Mouse (Mus musculus): ENCODE results near the gene Rex1bd.
A peak's percentile ranks its signal among the peaks of the same experiment; 100 is the strongest.

The Rex1bd gene

DNA sequence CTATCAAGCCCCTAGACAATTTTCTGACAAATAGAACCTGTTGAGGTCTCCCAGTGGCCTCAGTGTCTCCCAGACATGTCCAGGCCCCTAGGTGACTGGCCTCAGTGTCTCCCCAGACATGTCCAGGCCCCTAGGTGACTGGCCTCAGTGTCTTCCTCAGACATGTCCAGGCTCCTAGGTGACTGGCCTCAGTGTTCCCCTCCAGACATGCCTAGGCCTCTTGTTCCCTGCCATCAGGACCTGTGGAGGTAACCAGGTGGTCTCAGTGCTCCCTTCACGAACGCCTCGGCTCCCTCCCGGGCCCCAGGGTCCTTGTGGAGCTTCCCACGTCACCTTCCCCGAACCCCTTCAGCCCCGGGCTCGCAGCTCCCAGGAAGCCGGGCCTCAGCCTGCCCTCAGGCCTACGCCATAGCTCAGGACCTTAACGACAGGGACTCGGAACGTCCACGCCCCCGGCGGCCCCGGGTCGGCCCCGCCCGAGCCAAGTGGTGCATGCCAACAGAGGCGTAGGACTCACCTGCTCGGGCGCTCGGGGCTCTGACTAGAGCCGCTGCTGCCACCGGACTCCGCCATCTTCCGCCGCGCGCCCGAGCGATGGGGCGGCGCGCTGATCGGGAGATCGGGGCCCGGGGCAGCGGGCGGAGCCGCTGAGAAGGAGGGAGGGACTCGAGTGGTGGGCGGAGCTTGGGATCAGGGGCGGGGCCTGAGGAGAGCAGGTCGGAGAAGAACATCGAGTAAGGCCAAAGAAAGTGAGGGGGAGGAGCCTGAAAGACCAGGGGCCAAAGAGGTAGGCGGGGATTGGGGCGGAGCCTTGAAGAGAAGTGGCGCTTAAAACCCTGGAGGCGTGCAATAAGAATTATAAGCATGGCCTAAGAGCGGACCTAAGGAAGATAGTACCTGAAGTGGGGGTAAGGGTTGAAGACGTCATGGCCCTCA is 30.0 kb downstream of the Rex1bd start, which contains the start of gene Klhl26:
TSS of gene Klhl26 (minus strand) at position 636 of the 936 bp plus-strand sequence.
- peak; percentile 99 for DNase-seq

DNA sequence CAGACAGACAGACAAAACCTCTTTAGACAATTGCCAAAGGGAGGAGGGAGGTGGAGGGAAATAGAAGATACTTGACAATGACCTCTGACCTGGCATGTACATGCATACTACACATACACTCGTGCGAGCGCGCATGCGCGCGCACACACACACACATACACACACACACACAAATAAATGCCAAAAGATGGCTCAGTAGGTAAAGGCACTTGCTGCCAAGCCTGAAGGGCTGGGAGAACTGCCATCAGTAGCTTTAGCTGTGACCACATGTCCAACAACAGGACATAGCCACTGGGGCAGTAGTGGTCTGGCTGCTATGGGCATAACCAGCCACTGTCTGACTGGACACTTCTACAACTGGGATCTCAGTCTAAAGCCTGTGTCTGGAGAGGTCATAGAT is 34.7 kb downstream of the Rex1bd start:
- no peak for DNase-seq

DNA sequence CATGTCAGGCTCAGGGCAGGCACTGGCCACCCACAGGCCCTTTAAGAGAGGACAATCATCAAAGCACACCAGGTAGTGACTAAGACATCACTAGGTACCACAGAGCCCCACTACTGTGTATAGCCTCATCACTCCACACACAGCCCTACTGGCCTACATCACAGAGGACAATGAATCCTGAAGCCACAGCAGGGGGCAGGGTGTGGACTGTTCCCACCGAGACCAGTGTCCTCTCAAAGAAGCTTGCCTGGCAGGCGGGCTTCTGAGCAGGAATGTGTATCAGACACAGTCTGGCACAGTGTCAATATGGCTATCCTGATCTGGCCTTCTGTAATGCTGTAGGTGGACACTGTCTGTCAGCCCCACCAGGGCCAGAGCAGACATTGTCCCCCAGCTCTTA is 36.6 kb downstream of the Rex1bd start:
- DNase-seq: no peak

DNA sequence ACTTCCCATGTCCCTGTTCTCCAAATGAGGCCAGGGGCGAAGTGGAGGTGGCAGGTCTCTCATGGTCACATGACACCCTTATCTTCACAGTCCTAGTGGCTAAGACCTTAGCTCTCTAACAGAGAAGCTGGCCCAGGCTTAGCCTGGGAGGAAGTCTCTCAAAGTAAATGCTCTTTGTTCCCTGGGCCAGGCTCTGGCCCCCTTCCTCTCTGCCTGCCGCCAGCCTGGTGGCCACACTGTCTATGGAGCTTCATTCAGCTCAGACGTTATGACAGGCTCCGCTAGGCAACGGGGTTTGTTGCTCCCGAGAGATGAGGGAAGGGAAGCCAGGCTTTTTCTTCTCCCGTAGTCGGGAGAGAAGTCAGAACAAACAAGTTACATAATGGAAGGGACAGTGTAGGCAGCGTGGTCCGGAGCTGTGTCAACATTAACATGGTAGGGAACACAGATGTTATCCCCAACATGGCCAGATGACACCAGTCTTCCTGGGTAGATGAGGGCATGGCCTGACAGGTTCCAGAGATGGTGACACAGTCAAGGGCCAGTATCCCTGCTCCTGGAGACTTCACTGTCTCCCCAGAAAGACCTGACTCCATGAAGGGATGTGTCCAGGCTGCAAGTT is 37.1 kb downstream of the Rex1bd start:
- no peak for DNase-seq

DNA sequence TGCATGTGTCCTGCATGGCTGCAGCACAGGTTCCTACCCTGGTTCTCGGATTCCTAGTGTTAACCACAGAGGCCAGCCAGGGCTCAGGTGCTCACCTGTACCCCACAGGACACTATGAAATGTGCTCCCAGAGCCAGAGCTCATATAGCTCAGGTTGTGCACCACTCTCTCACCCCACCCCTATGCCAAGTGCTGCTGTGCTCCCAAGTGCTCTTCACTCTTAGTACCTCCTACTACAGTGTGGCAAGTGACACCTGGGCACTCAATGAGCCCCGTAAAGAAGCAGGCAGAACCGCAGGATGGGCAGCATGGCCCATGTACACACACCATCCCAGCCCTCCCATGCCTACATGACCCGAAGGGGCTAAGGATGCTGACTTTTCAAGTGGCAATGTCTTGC is 37.8 kb downstream of the Rex1bd start:
- DNase-seq: no peak

DNA sequence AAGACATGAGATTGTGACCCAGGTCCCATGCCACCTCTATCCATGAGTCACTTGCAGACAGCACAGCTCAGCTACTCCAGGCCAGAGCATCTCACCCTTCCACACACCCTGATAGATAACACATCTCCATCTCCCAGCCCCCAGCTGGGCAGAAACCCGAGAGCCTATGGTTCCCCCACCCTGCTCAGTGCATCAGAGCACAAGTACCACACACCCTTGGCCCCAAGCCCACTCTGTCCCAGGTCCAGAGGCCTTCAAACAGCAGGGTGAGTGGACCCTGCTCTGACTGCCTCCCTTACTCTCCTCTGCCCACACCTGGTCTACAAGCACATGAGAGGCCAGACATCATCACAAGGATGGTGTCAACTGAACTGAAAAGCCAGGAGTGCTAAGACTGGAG is 38.6 kb downstream of the Rex1bd start:
- DNase-seq: no peak

DNA sequence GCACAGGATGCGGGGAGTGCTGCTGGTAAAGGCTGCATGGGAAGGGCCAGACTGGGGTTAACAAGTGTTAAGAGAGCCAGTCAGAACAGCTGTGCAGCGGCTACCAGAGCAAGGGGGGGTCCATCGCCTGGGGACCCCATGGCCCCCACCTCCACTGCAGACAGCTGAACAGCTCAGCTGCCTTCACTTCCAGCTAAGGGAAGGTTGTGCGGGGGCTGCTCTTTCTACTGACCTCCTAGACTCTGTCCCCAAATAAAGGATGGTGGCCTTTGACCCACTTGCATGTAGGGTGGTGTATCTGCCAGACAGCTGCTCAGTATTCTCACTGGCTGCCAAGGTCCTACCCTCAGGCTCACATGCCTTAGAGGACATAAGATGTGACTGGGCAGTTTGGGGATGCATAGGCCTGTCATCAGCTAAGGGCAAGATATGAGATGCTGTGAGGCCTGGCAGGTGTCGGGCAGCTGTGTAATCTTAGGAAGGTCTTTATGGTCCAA is 39.3 kb downstream of the Rex1bd start:
- DNase-seq: peak in 1 of 2 experiments; percentile 38

DNA sequence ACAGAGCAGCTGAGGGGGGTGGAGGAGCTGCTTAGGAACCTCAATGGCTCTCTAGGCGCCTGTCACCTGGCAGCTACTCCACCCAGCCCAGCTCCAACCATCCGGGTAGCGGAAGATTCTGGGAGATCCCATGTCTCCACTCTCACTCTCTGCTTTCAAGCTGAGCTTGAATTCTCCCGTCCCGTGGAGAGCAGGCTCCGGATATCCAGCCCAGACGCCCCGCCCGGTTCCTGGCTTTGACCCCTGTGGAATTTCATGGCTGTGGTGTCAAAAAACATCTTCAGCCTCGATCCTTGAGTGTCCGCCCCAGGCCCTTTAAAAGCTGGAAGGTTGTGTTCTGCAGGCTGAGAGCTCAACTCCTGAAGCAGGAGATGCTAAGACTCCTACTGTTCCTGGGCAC is 39.8 kb downstream of the Rex1bd start:
- DNase-seq: peak; percentile 58 to 65

DNA sequence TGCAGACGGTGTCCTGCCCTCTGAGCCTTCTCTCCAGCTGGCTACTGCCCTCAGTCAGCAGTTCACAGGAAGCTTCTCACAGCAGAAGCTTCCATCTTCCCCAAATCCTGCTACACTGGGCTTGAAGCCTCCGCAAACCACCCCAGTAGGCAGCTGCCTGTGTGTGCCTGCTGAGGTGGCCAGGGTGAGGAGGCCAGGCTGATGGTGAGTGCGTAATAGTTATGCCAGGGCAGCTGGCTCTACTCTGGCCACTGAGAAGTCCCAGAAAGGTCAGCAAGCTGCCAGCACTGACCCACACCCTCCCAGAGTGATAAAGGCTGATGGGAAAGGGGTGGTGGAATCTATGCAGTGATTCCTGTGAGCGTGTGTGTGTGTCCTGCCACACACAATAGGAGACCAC is 40.2 kb downstream of the Rex1bd start:
- no peak for DNase-seq

DNA sequence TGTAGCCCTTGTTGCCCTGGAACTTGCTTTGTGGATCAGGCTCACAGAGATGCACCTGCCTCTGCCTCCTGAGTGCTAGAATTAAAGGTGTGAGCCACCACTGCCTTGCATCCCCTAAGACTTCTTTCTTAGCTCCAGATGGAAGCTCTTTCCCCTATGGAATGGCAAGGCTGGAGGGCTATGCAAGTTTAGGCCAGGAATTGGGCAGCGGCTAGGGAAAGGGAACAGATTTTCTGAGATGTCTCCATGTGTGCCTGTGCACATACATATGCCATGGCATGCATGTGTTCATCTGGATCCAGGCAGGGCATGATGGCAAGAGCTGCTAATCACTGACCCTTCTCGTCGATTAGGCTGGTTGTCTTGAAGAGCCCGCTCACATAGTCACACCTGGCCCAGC is 40.9 kb downstream of the Rex1bd start:
- no peak for DNase-seq

DNA sequence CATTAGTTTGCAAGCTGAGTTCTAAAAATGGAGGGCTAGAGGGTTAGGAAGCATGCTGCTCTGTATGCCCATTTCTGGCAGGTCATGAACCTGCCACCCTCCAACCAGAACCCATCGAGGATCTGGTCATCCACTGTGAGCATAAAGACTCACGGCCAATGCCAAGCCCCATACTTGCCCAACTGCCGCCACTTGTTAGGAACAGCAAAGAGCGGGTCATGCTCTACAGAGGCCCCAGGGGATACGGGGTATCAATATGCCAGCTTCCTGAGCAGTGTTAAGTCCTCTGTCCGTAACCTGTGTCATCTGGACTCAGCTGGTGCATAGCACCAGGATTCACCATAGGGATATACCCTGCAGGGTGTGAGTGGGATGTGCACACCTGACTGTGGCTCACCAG is 42.4 kb downstream of the Rex1bd start:
- no peak for DNase-seq

DNA sequence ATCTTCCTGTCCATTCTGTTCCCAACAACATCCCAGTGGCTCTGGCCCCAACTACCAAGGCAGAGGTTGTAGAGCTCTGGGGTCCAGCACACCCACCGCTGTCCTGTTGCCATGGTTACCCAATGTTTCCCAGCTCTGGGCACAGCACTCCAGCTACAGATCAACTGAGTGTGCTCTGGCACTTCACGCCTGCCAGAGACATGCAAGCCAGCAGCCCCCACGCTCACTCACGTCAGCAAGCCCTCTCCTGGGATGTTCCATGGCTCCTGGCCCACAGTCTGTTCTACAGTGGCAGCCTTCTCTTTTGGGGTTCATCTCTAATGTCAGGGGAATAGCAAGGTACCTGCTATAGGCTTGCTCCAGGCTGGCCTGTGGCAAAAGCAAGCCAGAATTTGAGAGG is 43.2 kb downstream of the Rex1bd start:
- no peak for DNase-seq

DNA sequence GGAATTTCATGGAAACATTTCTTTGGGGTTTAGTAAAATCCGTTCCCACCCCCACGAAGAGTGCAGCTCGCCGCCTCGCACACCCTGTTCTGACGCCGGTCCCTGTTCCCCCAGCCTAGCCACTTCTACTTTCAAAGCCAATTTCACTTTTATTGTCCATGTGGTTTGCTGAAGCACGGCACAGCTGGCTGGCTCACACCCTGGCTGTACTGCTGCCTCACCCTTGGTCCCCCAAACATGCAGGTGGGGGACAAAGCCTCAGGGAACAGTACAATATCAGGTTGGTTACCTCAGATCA is 44.1 kb downstream of the Rex1bd start:
- DNase-seq: no peak

DNA sequence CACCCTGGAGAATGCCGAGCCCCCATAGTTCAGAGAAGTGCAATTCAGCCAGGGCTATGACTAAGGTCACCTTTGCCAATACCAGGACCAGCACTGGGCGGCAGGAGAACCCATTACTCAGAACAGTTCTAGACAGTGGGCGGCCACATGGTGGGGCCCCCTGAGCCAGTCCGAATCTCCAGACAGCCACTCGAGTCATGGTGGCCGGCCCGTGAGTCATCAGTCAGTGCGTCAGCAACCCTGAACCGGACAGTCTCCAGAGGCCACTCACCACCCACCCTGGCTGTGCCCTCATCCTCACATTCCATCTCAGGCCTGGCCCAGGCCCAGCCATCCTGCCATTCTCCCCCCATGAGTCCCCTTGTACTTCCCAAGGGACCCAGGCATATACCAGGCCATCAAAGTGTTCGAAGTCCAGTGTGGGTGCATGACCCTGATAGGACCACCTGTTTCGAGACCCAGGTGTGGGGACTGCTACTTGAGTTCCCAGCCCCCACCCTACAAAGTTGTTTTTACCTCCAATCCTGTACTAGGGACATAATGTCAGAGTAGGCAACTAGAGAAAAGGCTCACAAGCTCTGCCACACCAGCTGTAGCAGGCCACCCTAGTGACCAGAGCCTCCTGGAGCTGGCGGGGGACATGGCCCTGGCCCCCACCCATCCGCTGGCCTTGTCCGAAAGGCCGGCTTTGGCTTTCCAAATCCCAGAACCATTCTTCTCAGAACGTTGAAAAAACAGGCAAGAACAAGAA is 44.6 kb downstream of the Rex1bd start:
- no peak for DNase-seq

DNA sequence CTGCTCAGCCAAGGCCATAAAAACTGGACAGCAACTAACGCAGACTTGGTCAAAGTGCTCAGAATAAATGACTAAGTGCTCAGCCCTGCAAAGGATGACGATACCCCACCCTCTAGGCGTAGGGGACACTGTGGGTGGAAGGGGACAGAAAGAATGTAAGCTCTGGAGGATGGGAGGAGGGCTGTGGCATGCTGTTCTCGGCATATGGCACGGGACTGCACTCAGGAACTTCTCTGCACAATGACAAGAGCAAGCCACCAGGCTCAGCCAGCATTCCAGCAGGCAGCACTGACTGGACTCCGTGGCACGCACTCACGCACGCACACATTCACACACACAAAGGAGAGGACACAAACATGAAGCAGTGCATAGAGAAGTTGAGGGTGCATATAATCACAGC is 45.9 kb downstream of the Rex1bd start:
- DNase-seq: no peak

DNA sequence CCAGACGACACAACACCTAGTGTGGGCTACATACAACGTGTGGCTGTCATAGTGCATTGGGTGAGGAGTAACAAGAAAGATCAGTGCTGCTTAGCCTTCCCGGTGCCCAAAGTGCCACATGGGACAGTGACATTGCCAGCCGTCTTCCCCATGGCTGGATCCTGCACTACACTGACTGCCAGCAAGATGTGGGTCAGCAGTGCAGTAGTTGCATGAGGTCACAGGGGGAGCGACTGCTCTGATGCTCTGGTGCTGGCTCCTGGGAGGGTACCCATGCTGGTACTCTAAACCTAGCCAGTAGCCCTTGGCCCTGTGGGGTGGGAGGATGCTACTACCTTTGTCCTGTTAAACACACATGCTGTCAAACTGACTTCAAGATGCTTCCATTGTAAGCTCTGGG is 46.4 kb downstream of the Rex1bd start:
- no peak for DNase-seq

DNA sequence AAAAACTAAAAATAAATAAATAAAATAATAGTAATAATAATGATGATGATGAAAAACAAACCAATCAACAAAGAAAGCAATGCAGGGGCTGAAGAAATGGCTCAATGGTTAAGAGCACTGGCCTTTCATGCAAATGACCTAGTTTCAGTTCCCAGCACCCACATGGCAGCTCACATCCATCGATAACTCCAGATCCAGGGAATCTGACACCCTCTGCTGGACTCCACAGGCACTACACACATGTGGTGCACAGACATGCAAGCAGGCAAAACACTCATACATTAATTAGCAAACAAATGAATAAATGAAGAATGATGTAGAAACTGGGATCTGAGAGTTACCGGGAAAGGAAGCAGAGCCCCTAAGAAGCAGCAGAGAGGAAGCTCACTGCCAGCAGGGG is 46.9 kb downstream of the Rex1bd start:
- DNase-seq: no peak

DNA sequence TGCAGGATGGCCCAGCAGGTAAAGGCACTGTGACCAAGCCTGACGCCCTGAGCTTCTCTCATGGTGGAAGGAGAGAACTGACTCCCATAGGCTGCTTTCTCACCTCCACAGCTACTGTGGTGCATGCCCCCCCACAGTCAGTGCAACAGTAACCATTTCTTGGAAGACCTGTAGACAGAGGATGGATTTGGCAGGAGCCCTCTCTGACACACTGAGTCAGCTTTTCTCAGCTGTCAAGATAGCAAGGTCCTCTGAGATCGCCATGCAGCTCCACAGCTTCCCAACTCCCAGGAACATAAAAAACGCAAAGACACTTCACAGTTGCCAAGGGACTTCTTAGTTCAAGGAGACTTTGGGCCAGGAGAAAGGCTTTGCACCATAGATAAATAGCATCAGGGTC is 48.1 kb downstream of the Rex1bd start:
- DNase-seq: no peak

DNA sequence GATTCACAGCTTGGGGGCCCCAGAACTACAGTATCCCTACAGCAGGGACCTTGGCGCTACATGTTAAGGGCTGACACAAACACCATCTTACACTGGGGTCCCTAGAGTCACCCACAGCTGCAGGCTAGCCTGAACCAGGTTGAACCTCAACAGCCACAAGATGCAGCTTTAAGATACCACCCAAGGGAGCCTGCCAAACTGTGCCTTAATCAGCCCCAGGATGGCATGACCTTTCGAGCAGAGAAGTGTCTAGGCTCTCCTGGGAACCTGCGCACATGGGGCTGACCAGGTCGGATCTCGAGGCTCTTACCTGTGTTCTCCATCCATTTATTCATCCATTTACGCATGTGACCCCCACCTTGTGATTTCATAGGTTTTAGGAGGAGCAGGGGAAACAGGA is 48.7 kb downstream of the Rex1bd start:
- DNase-seq: no peak

DNA sequence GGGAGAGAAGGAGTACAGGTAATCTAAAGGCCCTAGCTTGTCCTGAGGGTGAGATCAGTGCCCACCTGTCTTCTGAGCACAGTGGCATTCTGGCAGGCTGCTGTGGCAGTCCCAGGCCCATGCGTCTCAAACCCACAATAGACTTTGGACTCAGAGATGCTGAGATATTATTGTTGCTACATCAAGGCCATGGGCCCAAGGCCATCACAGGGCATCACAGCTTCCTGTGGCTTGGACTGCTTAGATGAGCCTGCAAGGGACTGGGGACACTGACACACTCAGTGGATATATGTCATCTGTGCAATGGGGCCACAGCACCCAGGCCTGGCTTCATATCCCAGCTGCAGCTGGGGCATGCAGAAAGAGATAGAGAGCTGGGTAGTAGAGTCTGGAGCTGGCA is 49.6 kb downstream of the Rex1bd start:
- DNase-seq: no peak

Measured in kidney, postnatal 4 days (tissue).